Mouse (Mus musculus): ENCODE data around the gene Insig1.

DNA sequence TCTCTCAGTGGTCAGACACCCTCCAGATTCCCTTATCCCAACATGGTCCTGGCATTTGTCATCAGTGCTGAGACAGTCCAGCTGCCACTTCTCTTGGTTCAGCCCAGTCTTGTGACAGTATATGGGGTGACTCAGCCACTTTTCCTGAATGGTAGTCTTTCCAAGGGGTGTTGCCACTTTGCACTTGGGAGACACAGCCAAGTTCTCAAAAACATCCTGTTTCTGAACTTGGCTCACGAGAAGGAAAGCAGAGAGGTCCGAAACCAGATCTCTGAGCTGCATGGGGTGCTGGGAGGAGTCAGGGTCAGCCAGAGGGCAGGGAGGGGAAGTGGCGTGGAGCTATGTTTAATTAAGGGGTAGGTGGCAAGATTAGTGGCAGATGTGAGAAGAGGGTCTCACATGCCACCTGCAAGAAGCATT is 34.0 kb upstream of the Insig1 start:
- TF ChIP-seq CTCF (IDR thresholded peaks at IDR 0.05; ENCODE audit: low read depth, low read length) (no peak), POLR2A (IDR thresholded peaks at IDR 0.05; ENCODE audit: borderline replicate concordance, low read depth, low read length) (no peak)

Measured in bone marrow macrophage, adult 2 months (primary cell).